Mouse (Mus musculus) small intestine, adult 2 months (tissue): Measurements from ENCODE around the gene Trip11. TPM values are rescaled to one million over a fixed set of nuclear protein-coding genes. Genes with fewer than 3 reads are reported as not detected.

Experiments
- H3K27ac ChIP-seq: fragments of 200-500 bp; 2 replicates; pipeline ENCODE4 v1.5.1; 2012; ENCODE audit warnings: low read depth, low read length, control low read depth, inconsistent platforms; ENCODE audit not compliant: insufficient read depth
- H3K27me3 ChIP-seq: fragments of 200-500 bp; 2 replicates; pipeline ENCODE4 v1.6.1; 2012; ENCODE audit warnings: mild to moderate bottlenecking, moderate library complexity, low read length, inconsistent platforms; ENCODE audit not compliant: control insufficient read depth, insufficient read depth
- H3K36me3 ChIP-seq: fragments of 200-500 bp; 2 replicates; pipeline ENCODE4 v1.6.1; 2012; ENCODE audit warnings: mild to moderate bottlenecking, low read length, control low read depth, inconsistent platforms; ENCODE audit not compliant: control insufficient read depth, insufficient read depth
- H3K4me1 ChIP-seq: fragments of 200-500 bp; 2 replicates; pipeline ENCODE4 v1.6.1; 2012; ENCODE audit warnings: low read length, inconsistent platforms, mixed read lengths; ENCODE audit not compliant: control insufficient read depth, insufficient read depth, insufficient read length
- H3K4me3 ChIP-seq: fragments of 200-500 bp; 2 replicates; pipeline ENCODE4 v1.5.1; 2012; ENCODE audit warnings: low read depth, mild to moderate bottlenecking, control low read depth, inconsistent platforms, low read length, moderate library complexity
- CTCF ChIP-seq: fragments of 200-500 bp; IDR thresholded peaks from 2 replicates; pipeline ENCODE4 v1.5.1; 2012; ENCODE audit warnings: low read depth, mild to moderate bottlenecking, control low read depth, inconsistent platforms, low read length, moderate library complexity, mixed read lengths; ENCODE audit not compliant: insufficient replicate concordance, insufficient read length; ENCODE audit errors: extremely low read depth
- POLR2A ChIP-seq: fragments of 200-500 bp; IDR thresholded peaks from 2 replicates; pipeline ENCODE4 v1.6.1; 2012; ENCODE audit warnings: low read depth, mild to moderate bottlenecking, control low read depth, inconsistent platforms, low read length, moderate library complexity
- whole genome bisulfite sequencing: fragments of 180-500 bp; shearing (Covaris S2); methylation state at CpG from one replicate; pipeline ENCODE4 v1.1.7; 2018; 5-methylcytosine and 5-hydroxymethylcytosine counted together
- polyA plus RNA-seq: library from polyadenylated mRNA; depleted of rRNA; stranded (reverse); fragments of >200 nt; gene quantifications from 2 replicates; pipeline ENCODE4 v1.2.3, GENCODE M21; 2012

Gene Trip11
- polyA plus RNA-seq, 1 experiment: 2.1 TPM

GRCm38 (mm10) chr12:101875107-101875506, 38.0 kb downstream of the Trip11 start:
- Histone ChIP-seq H3K4me1 (no peaks in the 10 kb centered on the region), H3K27ac (no peak overlapping the region), H3K4me3 (no peak overlapping the region), H3K27me3 (no peaks in the 10 kb centered on the region), H3K36me3 (peaks cover 49% of the 10 kb centered on the region)
- 17% methylated on average over 1 of the region's 1 CpGs for WGBS
- TF ChIP-seq CTCF (no peak), POLR2A (no peak)

- no peaks in the 10 kb centered on the region for H3K4me1 ChIP-seq
- H3K27ac ChIP-seq: no peak overlapping the region
- peaks cover 32% of the 10 kb centered on the region for H3K36me3 ChIP-seq
- 87% methylated on average over 10 of the region's 10 CpGs for WGBS
- TF ChIP-seq POLR2A (no peak), CTCF (no peak)
- H3K4me3 ChIP-seq: no peak overlapping the region
- H3K27me3 ChIP-seq: no peaks in the 10 kb centered on the region
These were observed 50.6 kb downstream of the Trip11 start for GRCm38 (mm10) chr12:101862286-101862964.

GRCm38 (mm10) chr12:101860256-101860655, 52.8 kb downstream of the Trip11 start:
- Histone ChIP-seq H3K4me1 (no peaks in the 10 kb centered on the region), H3K4me3 (no peak overlapping the region), H3K27me3 (no peaks in the 10 kb centered on the region), H3K27ac (no peak overlapping the region), H3K36me3 (peaks cover 25% of the 10 kb centered on the region)
- TF ChIP-seq POLR2A: no peak
- TF ChIP-seq CTCF: no peak
- 84% methylated on average over 1 of the region's 1 CpGs for WGBS

GRCm38 (mm10) chr12:101858011-101858410, 55.1 kb downstream of the Trip11 start:
- Histone ChIP-seq H3K36me3 (peaks cover 31% of the 10 kb centered on the region), H3K4me3 (no peak overlapping the region), H3K27me3 (no peaks in the 10 kb centered on the region), H3K4me1 (no peaks in the 10 kb centered on the region), H3K27ac (no peak overlapping the region)
- WGBS: 90% methylated on average over 5 of the region's 5 CpGs
- TF ChIP-seq CTCF (no peak), POLR2A (no peak)

- H3K36me3 ChIP-seq: peaks cover 19% of the 10 kb centered on the region
- 90% methylated on average over 11 of the region's 11 CpGs for WGBS
- TF ChIP-seq CTCF (no peak), POLR2A (no peak)
- H3K27me3 ChIP-seq: no peaks in the 10 kb centered on the region
- no peaks in the 10 kb centered on the region for H3K4me1 ChIP-seq
- H3K4me3 ChIP-seq: no peak overlapping the region
- H3K27ac ChIP-seq: no peak overlapping the region
These were observed 58.7 kb downstream of the Trip11 start for GRCm38 (mm10) chr12:101854336-101854735.

- H3K4me3 ChIP-seq: no peak overlapping the region
- WGBS: 81% methylated on average over 7 of the region's 7 CpGs
- H3K36me3 ChIP-seq: peaks cover 18% of the 10 kb centered on the region
- TF ChIP-seq POLR2A: no peak
- TF ChIP-seq CTCF: no peak
- no peaks in the 10 kb centered on the region for H3K27me3 ChIP-seq
- no peaks in the 10 kb centered on the region for H3K4me1 ChIP-seq
- no peak overlapping the region for H3K27ac ChIP-seq
These were observed 61.1 kb downstream of the Trip11 start for GRCm38 (mm10) chr12:101851846-101852564.

GRCm38 (mm10) chr12:101851314-101851713, 61.8 kb downstream of the Trip11 start:
- 68% methylated on average over 9 of the region's 9 CpGs for WGBS
- Histone ChIP-seq H3K36me3 (peaks cover 22% of the 10 kb centered on the region), H3K27ac (no peak overlapping the region), H3K4me3 (no peak overlapping the region), H3K4me1 (no peaks in the 10 kb centered on the region), H3K27me3 (no peaks in the 10 kb centered on the region)
- TF ChIP-seq POLR2A (no peak), CTCF (no peak)
